Mouse (Mus musculus) forebrain, postnatal 0 days (tissue): ENCODE data around the gene Yap1. TPM values are rescaled to one million over a fixed set of nuclear protein-coding genes. Genes with fewer than 3 reads are reported as not detected.

Source experiments
- ATAC-seq: fragments of 200-750 bp; cut with Nextera tagmentation; 2 replicates; pipeline ENCODE4 v1.8.0; 2017; ENCODE audit warnings: mild to moderate bottlenecking, moderate library complexity
- DNase-seq: peaks from one replicate; pipeline ENCODE4 v3.0.0-alpha.2; 2015
- H3K27ac ChIP-seq: fragments of 300-500 bp; sonication (generic); 2 replicates; pipeline ENCODE4 v1.5.1; 2014; ENCODE audit warnings: low read depth, mild to moderate bottlenecking, antibody characterized with exemption, low read length, moderate library complexity, mixed read lengths
- H3K27me3 ChIP-seq: fragments of 300-500 bp; sonication (generic); 2 replicates; pipeline ENCODE4 v1.6.1; 2014; ENCODE audit warnings: mild to moderate bottlenecking, low read length, mixed read lengths; ENCODE audit not compliant: insufficient read depth
- H3K36me3 ChIP-seq: fragments of 300-500 bp; sonication (generic); 2 replicates; pipeline ENCODE4 v1.6.1; 2014; ENCODE audit warnings: mild to moderate bottlenecking, moderate library complexity; ENCODE audit not compliant: insufficient read depth
- H3K4me1 ChIP-seq: fragments of 300-500 bp; sonication (generic); 2 replicates; pipeline ENCODE4 v1.6.1; 2014; ENCODE audit warnings: antibody characterized with exemption; ENCODE audit not compliant: insufficient read depth
- H3K4me2 ChIP-seq: fragments of 300-500 bp; sonication (generic); 2 replicates; pipeline ENCODE4 v1.6.1; 2014; ENCODE audit warnings: low read depth, mild to moderate bottlenecking, moderate library complexity
- H3K4me3 ChIP-seq: fragments of 300-500 bp; sonication (generic); 2 replicates; pipeline ENCODE4 v1.5.1; 2014; ENCODE audit warnings: low read depth, low read length, mixed read lengths
- H3K9ac ChIP-seq: fragments of 300-500 bp; sonication (generic); 2 replicates; pipeline ENCODE4 v1.6.1; 2014; ENCODE audit warnings: mild to moderate bottlenecking
- H3K9me3 ChIP-seq: fragments of 300-500 bp; sonication (generic); 2 replicates; pipeline ENCODE4 v1.6.1; 2016; ENCODE audit warnings: low read length
- CTCF ChIP-seq: sonication (generic); IDR thresholded peaks from 2 replicates; pipeline ENCODE4 v1.5.1; 2016; ENCODE audit warnings: antibody characterized with exemption, control low read depth, low read depth
- WGBS: fragments of 180-500 bp; shearing (Covaris S2); extraction: QIAGEN DNeasy Blood & Tissue Kit; methylation state at CpG from one replicate; pipeline ENCODE4 v1.1.7; 2014; 5-methylcytosine and 5-hydroxymethylcytosine counted together
- polyA plus RNA-seq: library from polyadenylated mRNA; unstranded; fragments of >200 nt; fragmentation: Nextera tagmentation; extraction: Ambion mirVana; gene quantifications from 2 replicates; pipeline ENCODE4 v1.2.1, GENCODE M21; 2015
- total RNA-seq: library from RNA; depleted of rRNA; stranded (reverse); fragments of >200 nt; gene quantifications from 2 replicates; pipeline ENCODE4 v1.2.3, GENCODE M21; 2014

The Yap1 gene
- total and polyA plus RNA-seq, 2 experiments from 2014 or later: 4.7 to 14.5 TPM

DNA sequence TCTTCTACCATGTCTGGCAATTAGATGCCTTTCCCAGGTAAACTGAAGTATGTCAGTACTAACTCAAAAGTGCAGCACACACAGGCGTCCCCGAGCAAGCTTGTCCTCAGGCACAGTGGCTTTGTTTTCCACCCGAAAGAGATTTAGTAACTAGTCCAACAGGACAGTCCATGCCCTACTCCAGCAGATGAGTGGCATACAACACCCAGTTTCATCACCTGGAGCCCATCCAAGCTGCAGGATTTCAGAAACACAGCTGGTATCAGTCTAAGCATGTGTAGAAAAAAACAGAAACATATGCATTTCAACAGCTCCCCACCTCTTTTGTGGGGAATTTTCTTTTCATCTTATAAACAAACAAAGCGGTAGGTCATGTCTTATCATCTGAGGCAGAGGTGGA is 13.5 kb downstream of the Yap1 start:
- no peak overlapping the region for H3K4me3 ChIP-seq
- ATAC-seq: no peak
- 74% methylated on average over 4 of the region's 4 CpGs for WGBS
- no peaks in the 10 kb centered on the region for H3K4me1 ChIP-seq
- no peaks in the 10 kb centered on the region for H3K27me3 ChIP-seq
- H3K27ac ChIP-seq: no peak overlapping the region
- no peak for TF ChIP-seq CTCF
- no peak for DNase-seq
- no peaks in the 10 kb centered on the region for H3K9me3 ChIP-seq
- no peaks in the 10 kb centered on the region for H3K36me3 ChIP-seq
- no peak overlapping the region for H3K9ac ChIP-seq
- H3K4me2 ChIP-seq: no peak overlapping the region

GRCm38 (mm10) chr9:7987119-7987518 is 17.3 kb downstream of the Yap1 start:
- Histone ChIP-seq H3K9ac (no peak overlapping the region), H3K4me3 (no peak overlapping the region), H3K36me3 (no peaks in the 10 kb centered on the region), H3K9me3 (no peaks in the 10 kb centered on the region), H3K27ac (no peak overlapping the region), H3K4me1 (no peaks in the 10 kb centered on the region), H3K27me3 (no peaks in the 10 kb centered on the region), H3K4me2 (no peak overlapping the region)
- ATAC-seq (no peak), DNase-seq (no peak)
- TF ChIP-seq CTCF: no peak
- 91% methylated on average over 5 of the region's 5 CpGs for WGBS

DNA sequence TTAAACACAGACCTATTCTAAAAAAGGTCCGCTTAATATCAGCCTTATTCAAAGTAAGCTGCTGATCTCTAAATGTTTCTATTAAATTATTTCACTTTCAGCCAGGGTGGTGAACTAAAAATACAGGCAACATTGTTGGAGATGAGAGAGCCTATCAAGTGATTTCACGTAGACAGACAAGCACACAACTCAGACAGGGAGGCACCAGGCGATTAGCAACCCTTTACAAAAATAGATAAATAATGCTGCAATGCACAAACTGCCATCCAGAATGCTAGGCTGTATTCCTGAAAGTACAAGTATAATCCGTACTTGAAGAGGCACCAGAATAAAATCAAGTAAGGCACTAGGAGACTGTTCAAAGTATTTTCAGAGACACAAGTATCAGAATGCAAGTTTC is 20.1 kb downstream of the Yap1 start:
- TF ChIP-seq CTCF: no peak
- Histone ChIP-seq H3K9me3 (no peaks in the 10 kb centered on the region), H3K27me3 (no peaks in the 10 kb centered on the region), H3K4me2 (no peak overlapping the region), H3K4me1 (no peaks in the 10 kb centered on the region), H3K4me3 (no peak overlapping the region), H3K27ac (no peak overlapping the region), H3K9ac (no peak overlapping the region), H3K36me3 (no peaks in the 10 kb centered on the region)
- ATAC-seq (no peak), DNase-seq (no peak)
- 63% methylated on average over 4 of the region's 4 CpGs for WGBS

GRCm38 (mm10) chr9:7983665-7984064 is 20.7 kb downstream of the Yap1 start:
- Histone ChIP-seq H3K27me3 (no peaks in the 10 kb centered on the region), H3K27ac (no peak overlapping the region), H3K4me1 (no peaks in the 10 kb centered on the region), H3K9me3 (no peaks in the 10 kb centered on the region), H3K36me3 (no peaks in the 10 kb centered on the region), H3K4me2 (no peak overlapping the region), H3K9ac (no peak overlapping the region), H3K4me3 (no peak overlapping the region)
- no peak for TF ChIP-seq CTCF
- DNase-seq (no peak), ATAC-seq (no peak)
- WGBS: 10% methylated on average over 2 of the region's 2 CpGs

DNA sequence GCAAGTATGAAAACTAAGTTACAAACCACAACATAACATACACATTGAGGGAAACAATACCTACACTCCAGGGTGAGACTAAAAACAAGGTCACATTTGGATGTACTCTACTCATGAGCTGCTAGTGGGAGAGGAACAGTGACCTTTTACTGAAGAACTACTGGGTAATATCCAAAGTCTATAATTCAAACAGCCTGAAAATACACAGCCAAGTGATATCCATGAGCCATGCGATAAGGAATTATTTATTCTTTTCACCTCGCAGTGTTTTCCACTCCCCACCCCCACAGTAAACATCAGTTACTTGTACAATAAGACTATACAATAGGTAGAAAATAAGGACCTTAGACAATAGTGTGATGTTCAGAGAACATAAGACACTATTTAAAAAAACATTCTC is 24.2 kb downstream of the Yap1 start:
- Histone ChIP-seq H3K27ac (no peak overlapping the region), H3K4me1 (no peaks in the 10 kb centered on the region), H3K27me3 (no peaks in the 10 kb centered on the region), H3K36me3 (no peaks in the 10 kb centered on the region), H3K4me3 (no peak overlapping the region), H3K4me2 (no peak overlapping the region), H3K9ac (no peak overlapping the region), H3K9me3 (no peaks in the 10 kb centered on the region)
- TF ChIP-seq CTCF: no peak
- DNase-seq: no peak
- ATAC-seq: no peak
- 90% methylated on average over 2 of the region's 2 CpGs for WGBS

GRCm38 (mm10) chr9:7979153-7979916 is 25.1 kb downstream of the Yap1 start:
- TF ChIP-seq CTCF: no peak
- no peak overlapping the region for H3K27ac ChIP-seq
- H3K4me1 ChIP-seq: no peaks in the 10 kb centered on the region
- ATAC-seq: no peak
- no peak overlapping the region for H3K4me2 ChIP-seq
- no peak for DNase-seq
- no peak overlapping the region for H3K9ac ChIP-seq
- no peaks in the 10 kb centered on the region for H3K9me3 ChIP-seq
- WGBS: 89% methylated on average over 11 of the region's 11 CpGs
- H3K36me3 ChIP-seq: no peaks in the 10 kb centered on the region
- no peak overlapping the region for H3K4me3 ChIP-seq
- no peaks in the 10 kb centered on the region for H3K27me3 ChIP-seq

DNA sequence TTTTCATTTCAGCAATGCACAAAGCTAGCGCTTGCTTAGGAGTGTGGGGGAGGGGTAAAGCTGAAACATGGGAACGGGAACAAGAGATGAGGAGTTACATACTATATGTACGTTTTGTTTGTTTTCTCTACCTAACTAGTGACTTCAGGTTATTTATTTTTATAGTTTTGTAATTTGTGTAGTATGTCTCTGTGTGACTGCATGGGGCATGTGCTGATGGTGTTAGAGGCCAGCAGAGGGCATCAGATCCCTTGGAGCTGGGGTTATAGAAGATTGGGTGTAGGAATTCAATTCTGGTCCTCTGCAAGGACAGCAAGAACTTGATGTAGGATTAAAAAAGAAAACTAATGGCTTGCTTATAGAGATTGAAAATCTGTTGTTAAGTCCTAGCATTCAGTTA is 25.9 kb downstream of the Yap1 start:
- no peak for TF ChIP-seq CTCF
- ATAC-seq: no peak
- Histone ChIP-seq H3K4me3 (no peak overlapping the region), H3K4me1 (no peaks in the 10 kb centered on the region), H3K36me3 (no peaks in the 10 kb centered on the region), H3K27ac (no peak overlapping the region), H3K9ac (no peak overlapping the region), H3K9me3 (no peaks in the 10 kb centered on the region), H3K4me2 (no peak overlapping the region), H3K27me3 (no peaks in the 10 kb centered on the region)
- DNase-seq: no peak
- WGBS: 91% methylated on average over 3 of the region's 3 CpGs
